Mouse (Mus musculus) C2C12 (cell line): Measurements from ENCODE around the gene Tnrc18. TPM values are rescaled to one million over a fixed set of nuclear protein-coding genes. Genes with fewer than 3 reads are reported as not detected.

ENCODE experiments used
- H3K27me3 ChIP-seq: one replicate; pipeline ENCODE4 v1.6.1; 2011; ENCODE audit not compliant: control insufficient read depth, insufficient read depth, insufficient read length
- H3K36me3 ChIP-seq: one replicate; pipeline ENCODE4 v1.6.1; 2011; ENCODE audit not compliant: control insufficient read depth, insufficient read depth
- H3K4me3 ChIP-seq: one replicate; pipeline ENCODE4 v1.5.1; 2011; ENCODE audit warnings: mild to moderate bottlenecking, control low read depth; ENCODE audit not compliant: poor library complexity, insufficient read depth, severe bottlenecking
- H3K79me2 ChIP-seq: one replicate; pipeline ENCODE4 v1.6.1; 2011; ENCODE audit not compliant: control insufficient read depth, insufficient read depth
- H3K79me3 ChIP-seq: one replicate; pipeline ENCODE4 v1.6.1; 2011; ENCODE audit warnings: low read depth, control low read depth
- H3ac ChIP-seq: one replicate; pipeline ENCODE3; 2011; ENCODE audit warnings: low read depth; ENCODE audit not compliant: control insufficient read depth, insufficient read length
- CEBPB ChIP-seq: IDR thresholded peaks from one replicate; pipeline ENCODE4 v1.6.1; 2011; ENCODE audit warnings: low read depth, mild to moderate bottlenecking, control low read depth, moderate library complexity
- CTCF ChIP-seq: IDR thresholded peaks from one replicate; pipeline ENCODE4 v1.5.1; 2011; ENCODE audit not compliant: control insufficient read depth, insufficient read depth, insufficient read length
- FOSL1 ChIP-seq: IDR thresholded peaks from one replicate; pipeline ENCODE4 v1.8.0; 2011; ENCODE audit warnings: mild to moderate bottlenecking, low read length; ENCODE audit not compliant: poor library complexity, insufficient read depth, severe bottlenecking
- MAX ChIP-seq: IDR thresholded peaks from one replicate; pipeline ENCODE4 v1.6.1; 2011; ENCODE audit warnings: mild to moderate bottlenecking, control low read depth
- MYOD1 ChIP-seq: IDR thresholded peaks from one replicate; pipeline ENCODE4 v1.6.1; 2011; ENCODE audit warnings: low read depth; ENCODE audit not compliant: control insufficient read depth, insufficient read length
- MYOG ChIP-seq: IDR thresholded peaks from one replicate; pipeline ENCODE4 v1.6.1; 2011; ENCODE audit not compliant: control insufficient read depth, insufficient read length; ENCODE audit errors: extremely low read depth
- USF1 ChIP-seq: IDR thresholded peaks from one replicate; pipeline ENCODE4 v1.6.1; 2011; ENCODE audit warnings: low read depth, mild to moderate bottlenecking, control low read depth, moderate library complexity
- polyA plus RNA-seq: library from polyadenylated mRNA; unstranded; fragments of >200 nt; fragmentation: generic; extraction: Trizol; gene quantifications from one replicate; pipeline ENCODE4 v1.2.1, GENCODE M21; 2012; ENCODE audit warnings: missing spikeins

The Tnrc18 gene
- polyA plus RNA-seq, 1 experiment = 44.3 TPM

- Histone ChIP-seq H3K79me3 (peaks cover 72% of the 10 kb centered on the region), H3K79me2 (peaks cover 99% of the 10 kb centered on the region), H3K4me3 (no peak overlapping the region), H3ac (no peak overlapping the region), H3K36me3 (peaks cover 53% of the 10 kb centered on the region), H3K27me3 (no peaks in the 10 kb centered on the region)
- no peak for TF ChIP-seq MYOD1
- no peak for TF ChIP-seq FOSL1
- TF ChIP-seq MYOG = no peak
- TF ChIP-seq MAX = no peak
- no peak for TF ChIP-seq CTCF
- no peak for TF ChIP-seq CEBPB
- TF ChIP-seq USF1 = no peak
These were observed 29.2 kb downstream of the Tnrc18 start for GRCm38 (mm10) chr5:142788279-142788678.

GRCm38 (mm10) chr5:142787304-142787905 is 30.1 kb downstream of the Tnrc18 start:
- H3K79me3 ChIP-seq = peaks cover 72% of the 10 kb centered on the region
- H3K36me3 ChIP-seq = peaks cover 55% of the 10 kb centered on the region
- no peaks in the 10 kb centered on the region for H3K27me3 ChIP-seq
- H3K4me3 ChIP-seq = no peak overlapping the region
- TF ChIP-seq FOSL1 = no peak
- TF ChIP-seq MAX = no peak
- no peak for TF ChIP-seq CTCF
- no peak for TF ChIP-seq MYOG
- no peak for TF ChIP-seq MYOD1
- TF ChIP-seq USF1 = no peak
- TF ChIP-seq CEBPB = no peak
- no peak overlapping the region for H3ac ChIP-seq
- H3K79me2 ChIP-seq = peaks cover 99% of the 10 kb centered on the region

- no peak for TF ChIP-seq CTCF
- TF ChIP-seq FOSL1 = no peak
- TF ChIP-seq MYOD1 = no peak
- H3K4me3 ChIP-seq = no peak overlapping the region
These were observed 30.8 kb downstream of the Tnrc18 start for GRCm38 (mm10) chr5:142786709-142787108.

GRCm38 (mm10) chr5:142786215-142786614 is 31.2 kb downstream of the Tnrc18 start:
- H3K36me3 ChIP-seq = peaks cover 56% of the 10 kb centered on the region

More at GRCm38 (mm10) chr5:142786709-142787108, 30.8 kb downstream of the Tnrc18 start:
- Histone ChIP-seq H3K27me3 (no peaks in the 10 kb centered on the region), H3K36me3 (peaks cover 56% of the 10 kb centered on the region), H3K79me2 (peaks cover 99% of the 10 kb centered on the region), H3ac (no peak overlapping the region), H3K79me3 (peaks cover 69% of the 10 kb centered on the region)

GRCm38 (mm10) chr5:142783142-142783540 is 34.3 kb downstream of the Tnrc18 start:
- Histone ChIP-seq H3ac (no peak overlapping the region), H3K36me3 (peaks cover 43% of the 10 kb centered on the region), H3K27me3 (no peaks in the 10 kb centered on the region), H3K79me2 (peaks cover 99% of the 10 kb centered on the region), H3K79me3 (peaks cover 75% of the 10 kb centered on the region), H3K4me3 (no peak overlapping the region)
- TF ChIP-seq FOSL1 = no peak
- TF ChIP-seq MYOG = no peak
- TF ChIP-seq MAX = no peak
- no peak for TF ChIP-seq CTCF
- TF ChIP-seq CEBPB = no peak

More at GRCm38 (mm10) chr5:142786215-142786614, 31.2 kb downstream of the Tnrc18 start:
- Histone ChIP-seq H3K27me3 (no peaks in the 10 kb centered on the region), H3ac (no peak overlapping the region), H3K4me3 (no peak overlapping the region), H3K79me3 (peaks cover 67% of the 10 kb centered on the region), H3K79me2 (peaks cover 99% of the 10 kb centered on the region)
- TF ChIP-seq MYOG (no peak), CEBPB (no peak), FOSL1 (no peak), MAX (no peak), CTCF (no peak), MYOD1 (no peak), USF1 (no peak)

GRCm38 (mm10) chr5:142782459-142783141 is 34.9 kb downstream of the Tnrc18 start:
- Histone ChIP-seq H3K4me3 (no peak overlapping the region), H3ac (no peak overlapping the region), H3K27me3 (no peaks in the 10 kb centered on the region), H3K79me2 (peaks cover 99% of the 10 kb centered on the region), H3K79me3 (peaks cover 80% of the 10 kb centered on the region), H3K36me3 (peaks cover 37% of the 10 kb centered on the region)
- no peak for TF ChIP-seq CEBPB
- TF ChIP-seq MYOD1 = no peak
